Comparison of ENCODE assay signal across 11 mouse cellular contexts in the genomic region with DNA sequence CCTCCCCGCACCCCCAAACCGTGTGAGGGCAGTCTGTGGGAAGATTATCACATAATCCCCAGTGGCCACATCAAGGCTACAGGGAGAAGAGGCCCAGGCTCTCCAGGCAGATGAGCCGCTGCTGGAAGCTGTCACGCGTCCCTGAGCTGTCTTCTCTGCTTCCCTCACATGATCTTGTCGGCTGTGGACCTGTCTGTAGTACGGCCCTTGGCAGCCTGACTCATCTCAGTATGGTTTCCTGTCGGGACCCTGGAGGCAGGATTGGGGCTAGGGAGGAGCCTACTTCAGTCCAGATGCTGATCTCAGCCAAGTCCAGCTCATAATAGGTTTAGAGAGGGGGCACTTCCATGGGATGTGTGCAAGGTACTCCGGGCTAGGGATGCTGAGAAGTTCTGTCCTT. TPM values are rescaled to one million over a fixed set of nuclear protein-coding genes. Genes with fewer than 3 reads are reported as not detected.
DNase-seq lines count a peak whose midpoint lies in the region; ATAC-seq and TF ChIP-seq lines count a peak whose summit lies in the region.
"Had no signal": no experiment of that assay in that cellular context is flagged by ENCODE, and none has a peak within 500 bp of the region (broad histone marks: within the 10 kb centered on the region; RNA-seq: fewer than 3 reads in every experiment).

No protein-coding gene starts in this region.

- H3K27ac ChIP-seq in kidney, embryonic 16.5 days (ENCODE audit: low read length), result no peak overlapping the region
- peak overlapping the region; percentile 91 for H3K27ac ChIP-seq in liver, embryonic 14.5 days
- H3K27ac ChIP-seq: kidney, embryonic 15.5 days had no signal

- peak; percentile 54 for DNase-seq in adrenal gland, adult 8-10 months
- no peak for DNase-seq in adrenal gland, postnatal 4 days (ENCODE audit: low spot score in 2 of 2)
- DNase-seq in kidney, adult 8-10 months, result no peak
- DNase-seq in adrenal gland, postnatal 10 days, result peak; percentile 64
- no peak for DNase-seq in liver, embryonic 14.5 days (ENCODE audit: low read depth in 3 of 3, low spot score in 3 of 3)
- no peak for DNase-seq in thymus, adult 18-20 months
- DNase-seq in ovary, postnatal 14 days (ENCODE audit: low spot score), result no peak
- DNase-seq: gastrocnemius, postnatal 14 days; thymus, postnatal 14 days had no signal

- no peaks in the 10 kb centered on the region for H3K36me3 ChIP-seq in kidney, embryonic 16.5 days (ENCODE audit: insufficient read depth, low read length)
- no peaks in the 10 kb centered on the region for H3K36me3 ChIP-seq in liver, embryonic 14.5 days (replicated peaks; ENCODE audit: control insufficient read depth, insufficient read depth, low read depth)
- H3K36me3 ChIP-seq: kidney, embryonic 15.5 days had no signal

- no peak overlapping the region for H3K4me3 ChIP-seq in kidney, embryonic 16.5 days (ENCODE audit: low read length)
- H3K4me3 ChIP-seq in liver, embryonic 14.5 days (ENCODE audit: insufficient read depth in 1 of 2, low read depth in 2 of 2, low read length in 2 of 2), result peak overlapping the region; percentile 52 to 54
- H3K4me3 ChIP-seq: kidney, embryonic 15.5 days had no signal

- no peak for ATAC-seq in kidney, embryonic 16.5 days (ENCODE audit: low FRiP score, low TSS enrichment)
- ATAC-seq in liver, embryonic 14.5 days (ENCODE audit: insufficient read depth), result no peak

- TF ChIP-seq EP300 in liver, embryonic 14.5 days (IDR thresholded peaks at IDR 0.05; ENCODE audit: low read depth), result no peak

- H3K4me2 ChIP-seq in kidney, embryonic 16.5 days (replicated peaks; ENCODE audit: low read depth, low read length), result no peak overlapping the region
- peak overlapping the region; percentile 69 for H3K4me2 ChIP-seq in liver, embryonic 14.5 days (ENCODE audit: low read depth)
- H3K4me2 ChIP-seq: kidney, embryonic 15.5 days had no signal

- 37% methylated on average over 9 of the region's 9 CpGs for WGBS in kidney, embryonic 16.5 days
- WGBS in liver, embryonic 14.5 days (ENCODE audit: insufficient replicate concordance), result 26% methylated on average over 9 of the region's 9 CpGs

- no peaks in the 10 kb centered on the region for H3K9me3 ChIP-seq in kidney, embryonic 16.5 days (ENCODE audit: low read length)
- no peaks in the 10 kb centered on the region for H3K9me3 ChIP-seq in liver, embryonic 14.5 days (ENCODE audit: control insufficient read depth, low read length)
- H3K9me3 ChIP-seq: kidney, embryonic 15.5 days had no signal

- no peaks in the 10 kb centered on the region; the same call in 1 of the 2 replicates for H3K4me1 ChIP-seq in kidney, embryonic 16.5 days (ENCODE audit: insufficient read depth, low read length)
- peaks cover 35 to 44% of the 10 kb centered on the region in 2 experiments for H3K4me1 ChIP-seq in liver, embryonic 14.5 days (replicated peaks; ENCODE audit: control insufficient read depth in 2 of 2, insufficient read depth in 2 of 2, low read length in 1 of 2)

- H3K9ac ChIP-seq in kidney, embryonic 16.5 days (replicated peaks; ENCODE audit: low read length), result 0 out of 2 replicates have a peak overlapping the region, but pooled peaks have one; percentile 4
- peak overlapping the region; percentile 61 for H3K9ac ChIP-seq in liver, embryonic 14.5 days (replicated peaks)
- H3K9ac ChIP-seq: kidney, embryonic 15.5 days had no signal

- peaks cover 10% of the 10 kb centered on the region; the same call in 1 of the 2 replicates for H3K27me3 ChIP-seq in kidney, embryonic 16.5 days (ENCODE audit: insufficient read depth, low read length)
- no peaks in the 10 kb centered on the region for H3K27me3 ChIP-seq in liver, embryonic 14.5 days (ENCODE audit: control insufficient read depth, insufficient read depth, low read length)

- TF ChIP-seq CTCF in liver, embryonic 14.5 days (IDR thresholded peaks at IDR 0.05; ENCODE audit: low read depth), result peak; percentile 13; the same call in 1 of the 2 replicates

RNA-seq across cellular contexts. Expression of a gene that starts 7.1 kb away (rescaled TPM):
- 100 to 1,000 TPM; 541 to 649 (median 631) TPM for total RNA-seq in adrenal gland, adult 8-10 months (2022)
- 100 to 1,000 TPM; 927 to 955 TPM for total RNA-seq in adrenal gland, postnatal 4 days (2021)
- 981 and 1,131 TPM in 2 replicates for polyA plus RNA-seq in kidney, embryonic 16.5 days (2015; fragmentation: Nextera tagmentation; extraction: Ambion mirVana)
- total RNA-seq in adrenal gland, postnatal 10 days (2021), result 100 to 1,000 TPM; 672 to 709 TPM
- polyA plus RNA-seq in liver, embryonic 14.5 days (2012; rRNA removed), result 530 and 765 TPM in 2 replicates
- polyA plus RNA-seq in liver, embryonic 14.5 days (2014; fragmentation: Nextera tagmentation; extraction: Ambion mirVana), result 774 and 804 TPM in 2 replicates

RNA-seq across cellular contexts. Expression of a gene that starts 7.7 kb away (rescaled TPM):
- total RNA-seq in adrenal gland, adult 8-10 months (2022), result 10 to 100 TPM; 32.7 to 65.7 (median 48.7) TPM
- 10 to 100 TPM; 26.4 to 27.6 TPM for total RNA-seq in adrenal gland, postnatal 4 days (2021)
- polyA plus RNA-seq in kidney, embryonic 16.5 days (2015; fragmentation: Nextera tagmentation; extraction: Ambion mirVana), result 14.3 and 16.0 TPM in 2 replicates
- 10 to 100 TPM; 30.2 to 35.0 TPM for total RNA-seq in adrenal gland, postnatal 10 days (2021)
- 10.4 and 12.0 TPM in 2 replicates for polyA plus RNA-seq in liver, embryonic 14.5 days (2012; rRNA removed)
- 14.4 and 17.3 TPM in 2 replicates for polyA plus RNA-seq in liver, embryonic 14.5 days (2014; fragmentation: Nextera tagmentation; extraction: Ambion mirVana)

RNA-seq across cellular contexts. Expression of a gene that starts 34.1 kb away (rescaled TPM):
- total RNA-seq in adrenal gland, adult 8-10 months (2022), result 10 to 100 TPM; 16.2 to 31.8 (median 26.8) TPM
- 10 to 100 TPM; 37.6 to 37.8 TPM for total RNA-seq in adrenal gland, postnatal 4 days (2021)
- 44.1 and 44.7 TPM in 2 replicates for polyA plus RNA-seq in kidney, embryonic 16.5 days (2015; fragmentation: Nextera tagmentation; extraction: Ambion mirVana)
- 10 to 100 TPM; 16.3 to 28.9 TPM for total RNA-seq in adrenal gland, postnatal 10 days (2021)
- polyA plus RNA-seq in liver, embryonic 14.5 days (2012; rRNA removed), result 11.2 and 11.9 TPM in 2 replicates
- polyA plus RNA-seq in liver, embryonic 14.5 days (2014; fragmentation: Nextera tagmentation; extraction: Ambion mirVana), result 9.4 and 10.8 TPM in 2 replicates

Comparison
In these comparisons a context has a peak if more than half of its experiments do, and no peak if none do; other contexts are left out.
1. DNase-seq: peak in adrenal gland, adult 8-10 months (single experiment) and adrenal gland, postnatal 10 days (single experiment); none in adrenal gland, postnatal 4 days (0 of 2), kidney, adult 8-10 months (0 of 2), liver, embryonic 14.5 days (0 of 3), thymus, adult 18-20 months (0 of 2) and ovary, postnatal 14 days (single experiment).